Mouse (Mus musculus) MEL-GATA-1-ER (cell line): ENCODE data around the gene Nbea.

Experiments
- DNase-seq: peaks from one replicate; pipeline ENCODE4 v3.0.0-alpha.2; 2012; ENCODE audit warnings: low read depth; ENCODE audit errors: extremely low read depth

The Nbea gene

GRCm38 (mm10) chr3:55785266-55785980 is 398.1 kb downstream of the Nbea start:
- no peak for DNase-seq

- DNase-seq: no peak
Observed at GRCm38 (mm10) chr3:55784101-55784500, 399.4 kb downstream of the Nbea start.

GRCm38 (mm10) chr3:55783171-55784081 is 400.1 kb downstream of the Nbea start:
- no peak for DNase-seq

DNA sequence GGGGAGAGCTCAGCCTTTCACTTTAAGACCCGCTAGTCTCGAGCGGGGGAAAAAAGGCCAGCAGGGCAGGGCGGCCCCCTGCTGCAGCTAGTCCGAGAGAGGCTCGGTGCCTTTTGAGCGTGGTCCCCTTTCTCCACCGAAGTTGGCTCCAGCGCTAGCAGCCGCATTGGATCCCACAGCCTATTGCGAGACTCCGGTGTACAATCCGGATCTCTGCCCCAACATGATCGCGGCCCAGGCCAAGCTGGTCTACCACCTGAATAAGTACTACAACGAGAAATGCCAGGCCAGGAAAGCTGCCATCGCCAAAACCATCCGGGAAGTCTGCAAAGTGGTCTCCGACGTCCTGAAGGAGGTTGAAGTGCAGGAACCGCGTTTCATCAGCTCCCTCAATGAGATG is 400.7 kb downstream of the Nbea start:
- no peak for DNase-seq

- DNase-seq: no peak
Observed at GRCm38 (mm10) chr3:55782056-55782687, 401.3 kb downstream of the Nbea start, which contains the start of gene Mab21l1. Gene Mab21l1 (plus strand): TSS chr3:55782510.

- DNase-seq: no peak
Observed at GRCm38 (mm10) chr3:55781429-55782055, 402.0 kb downstream of the Nbea start.

DNA sequence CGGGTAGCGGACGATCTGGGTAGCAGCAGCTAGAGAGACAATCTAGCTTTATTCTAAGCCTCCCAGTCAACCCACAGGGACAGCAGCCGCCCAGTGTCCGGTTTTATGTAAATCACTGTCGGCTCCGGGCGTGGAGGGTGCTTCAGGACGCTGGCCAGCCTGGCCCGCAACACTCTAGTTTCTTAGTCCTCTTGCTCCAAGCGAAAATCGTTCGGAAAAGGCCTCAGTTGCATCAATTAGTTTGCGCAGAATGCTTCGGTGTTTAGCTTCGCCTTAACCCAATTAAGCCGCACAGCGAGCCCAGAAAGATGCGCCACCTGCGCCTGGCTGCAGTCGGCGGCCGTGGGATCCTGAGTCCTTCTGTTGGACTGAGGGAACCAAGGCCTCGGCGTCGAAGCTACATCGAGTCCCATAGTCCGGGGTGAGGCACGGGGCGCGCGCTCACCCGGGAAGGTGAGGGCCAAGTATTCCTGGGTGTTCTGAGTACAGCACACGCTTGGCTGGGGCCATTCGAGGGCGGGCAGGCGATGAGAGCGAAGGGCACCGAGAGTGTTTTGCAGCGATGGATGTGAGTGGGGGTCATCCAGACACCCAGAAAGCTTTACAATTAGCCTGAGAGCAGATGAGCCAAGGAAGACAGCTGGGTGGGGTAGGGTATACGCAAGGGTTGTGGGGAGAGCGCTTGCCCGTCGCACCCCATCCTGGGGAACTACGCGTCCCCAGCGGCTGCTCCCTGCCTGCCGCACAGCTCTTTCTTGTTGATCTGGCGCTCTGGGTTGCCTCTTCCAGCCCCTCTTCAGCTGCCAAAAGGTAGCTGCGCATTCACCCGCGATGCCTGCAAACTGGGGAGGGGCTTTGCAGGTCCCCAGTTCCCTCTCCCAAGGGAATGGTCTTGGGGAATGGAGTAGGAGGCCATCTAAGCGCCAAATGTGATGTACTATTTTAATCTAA is 403.1 kb downstream of the Nbea start:
- no peak for DNase-seq

GRCm38 (mm10) chr3:55778764-55779730 is 404.5 kb downstream of the Nbea start:
- no peak for DNase-seq

DNA sequence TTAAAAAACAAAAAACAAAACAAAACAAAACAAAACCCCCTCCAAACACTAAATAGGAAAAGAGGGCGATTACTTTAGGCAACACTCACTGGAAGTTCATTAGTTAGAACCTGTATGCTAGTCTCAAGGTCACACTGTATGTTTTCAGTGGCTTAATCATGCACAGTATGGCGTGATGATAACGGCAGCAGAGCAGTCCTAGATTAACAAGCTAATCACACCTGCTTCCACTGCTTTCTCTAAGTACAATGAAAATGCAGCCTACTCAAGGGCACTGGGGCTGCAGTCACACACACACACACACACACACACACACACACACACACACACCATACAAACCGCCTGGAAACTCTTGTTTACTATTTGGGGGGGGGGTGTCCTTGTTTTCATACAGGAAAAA is 406.0 kb downstream of the Nbea start:
- DNase-seq: no peak

GRCm38 (mm10) chr3:55775753-55776152 is 407.7 kb downstream of the Nbea start:
- DNase-seq: no peak

DNA sequence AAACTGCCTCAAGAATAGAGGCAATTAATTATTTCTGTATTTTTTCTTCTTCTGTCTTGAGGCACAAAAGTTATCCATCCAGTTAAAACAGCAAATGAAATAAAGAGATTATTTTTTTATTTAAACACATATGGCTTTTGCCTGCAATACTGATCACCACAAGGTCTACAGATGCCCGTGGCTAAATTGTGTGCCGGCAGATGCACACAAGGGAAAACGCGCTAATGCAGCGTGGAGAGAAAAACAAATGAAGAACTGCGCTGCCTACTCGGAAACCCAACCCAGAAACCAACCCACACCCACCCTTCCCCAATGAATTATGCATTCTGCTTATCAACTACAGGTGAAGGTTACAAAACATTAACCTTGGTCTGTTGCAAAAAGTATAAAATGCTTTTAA is 408.3 kb downstream of the Nbea start:
- no peak for DNase-seq

GRCm38 (mm10) chr3:55774203-55774602 is 409.3 kb downstream of the Nbea start:
- no peak for DNase-seq

DNA sequence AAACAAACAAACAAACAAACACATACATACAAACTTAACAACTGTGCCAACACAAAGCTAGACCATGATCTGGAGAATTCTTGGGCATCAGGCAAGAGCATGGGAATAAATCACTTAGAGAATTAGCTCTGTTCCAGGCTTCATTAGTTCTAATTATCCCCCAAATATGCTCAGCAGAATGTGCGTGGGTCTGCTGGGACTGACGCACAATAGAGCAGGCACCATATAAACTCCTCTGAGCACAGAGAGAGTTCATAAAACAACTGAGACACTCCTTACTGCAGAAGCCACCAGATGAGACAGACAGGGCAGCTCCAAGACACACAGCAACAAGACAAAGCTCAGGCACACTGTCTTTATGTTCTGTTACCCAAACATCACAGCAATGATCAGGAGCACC is 414.2 kb downstream of the Nbea start:
- no peak for DNase-seq

- no peak for DNase-seq
Observed at GRCm38 (mm10) chr3:55768654-55769053, 414.8 kb downstream of the Nbea start.

- DNase-seq: no peak
Observed at GRCm38 (mm10) chr3:55763591-55763990, 419.9 kb downstream of the Nbea start.

DNA sequence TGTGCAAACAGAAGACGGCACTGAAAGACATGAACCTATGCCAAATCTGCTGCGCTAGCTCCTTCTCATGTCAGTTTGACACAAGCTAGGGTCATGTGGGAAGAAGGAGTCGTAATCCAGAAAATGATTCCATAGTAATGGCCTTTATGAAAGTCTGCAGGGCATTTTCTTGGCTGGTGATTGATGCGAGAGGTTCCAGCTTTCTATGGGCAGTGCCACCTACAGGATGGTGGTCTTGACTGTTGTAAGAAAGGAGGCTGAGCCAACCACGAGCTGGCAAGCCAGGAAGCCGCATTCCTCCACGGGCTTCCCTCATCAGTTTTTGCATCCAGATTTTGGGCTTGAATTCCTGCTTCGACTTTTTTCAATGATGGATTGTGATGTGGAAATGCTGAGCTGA is 425.2 kb downstream of the Nbea start:
- DNase-seq: no peak

GRCm38 (mm10) chr3:55756602-55757190 is 426.8 kb downstream of the Nbea start:
- no peak for DNase-seq

GRCm38 (mm10) chr3:55755805-55756601 is 427.5 kb downstream of the Nbea start:
- DNase-seq: no peak
